ENCODE assay signal across 26 mouse cellular contexts in genomic region chr5:127830831-127831230, GRCm38 (mm10).
"Had no signal": no experiment of that assay in that cellular context is flagged by ENCODE, and none has a peak within 500 bp of the region (broad histone marks: within the 10 kb centered on the region; RNA-seq: fewer than 3 reads in every experiment).

No protein-coding gene starts in this region.

- H3K4me1 ChIP-seq: embryonic facial prominence, embryonic 10.5 days; embryonic facial prominence, embryonic 12.5 days; embryonic facial prominence, embryonic 13.5 days; embryonic facial prominence, embryonic 15.5 days; forebrain, embryonic 10.5 days; forebrain, embryonic 12.5 days; forebrain, embryonic 13.5 days; forebrain, embryonic 15.5 days; heart, embryonic 10.5 days had no signal

- H3K36me3 ChIP-seq: embryonic facial prominence, embryonic 10.5 days; embryonic facial prominence, embryonic 12.5 days; embryonic facial prominence, embryonic 13.5 days; embryonic facial prominence, embryonic 15.5 days; forebrain, embryonic 10.5 days; forebrain, embryonic 12.5 days; forebrain, embryonic 15.5 days; heart, embryonic 10.5 days had no signal

- ATAC-seq: forebrain, embryonic 13.5 days; forebrain, embryonic 14.5 days; forebrain, embryonic 15.5 days; forebrain, embryonic 16.5 days; forebrain, postnatal 0 days had no signal

- DNase-seq: cerebellum, postnatal 10 days; cerebellum, postnatal 14 days; cerebellum, postnatal 25 days; cerebellum, postnatal 36 days; embryo, embryonic 11 days; forebrain, postnatal 0 days; gastrocnemius, adult 2 months; gastrocnemius, postnatal 10 days; gastrocnemius, postnatal 14 days; gastrocnemius, postnatal 25 days; gastrocnemius, postnatal 36 days; heart, adult 11 months; heart, adult 18-20 months; heart, adult 2 months had no signal

- H3K9me3 ChIP-seq: embryonic facial prominence, embryonic 12.5 days; embryonic facial prominence, embryonic 13.5 days; embryonic facial prominence, embryonic 15.5 days; forebrain, embryonic 10.5 days; forebrain, embryonic 12.5 days; forebrain, embryonic 13.5 days; forebrain, embryonic 15.5 days; heart, embryonic 10.5 days had no signal

- H3K4me3 ChIP-seq: embryonic facial prominence, embryonic 10.5 days; embryonic facial prominence, embryonic 12.5 days; embryonic facial prominence, embryonic 13.5 days; embryonic facial prominence, embryonic 15.5 days; erythroblast, embryonic 14.5 days; forebrain, embryonic 10.5 days; forebrain, embryonic 12.5 days; forebrain, embryonic 13.5 days; forebrain, embryonic 15.5 days; gastrocnemius, adult 2 months; heart, adult 2 months; heart, embryonic 10.5 days had no signal

- H3K27me3 ChIP-seq: embryonic facial prominence, embryonic 12.5 days; embryonic facial prominence, embryonic 13.5 days; embryonic facial prominence, embryonic 15.5 days; forebrain, embryonic 12.5 days; forebrain, embryonic 13.5 days; forebrain, embryonic 15.5 days had no signal
